Mouse (Mus musculus) naive thymus-derived CD4-positive, alpha-beta T cell, adult 2 months (primary cell): ENCODE results near the gene Gm12394.
"Not testable (repeated sequence)": the region's sequence is repeated elsewhere in the genome, so short reads cannot be mapped to it uniquely, and the experiment has no call there.

Source experiments
- DNase-seq: peaks from one replicate; pipeline ENCODE4 v3.0.0-alpha.2; 2011; ENCODE audit warnings: low read depth

The Gm12394 gene

GRCm38 (mm10) chr4:42856671-42857070 is at the start of gene Gm12394:
Gm12394 (minus strand) TSS chr4:42856771.
- DNase-seq: not testable (repeated sequence)

GRCm38 (mm10) chr4:42904966-42905365 is 48.4 kb upstream of the Gm12394 start:
- no peak for DNase-seq

GRCm38 (mm10) chr4:42904523-42904922 is 48.0 kb upstream of the Gm12394 start:
- no peak for DNase-seq

GRCm38 (mm10) chr4:42903942-42904341 is 47.4 kb upstream of the Gm12394 start:
- DNase-seq: no peak

- DNase-seq: no peak
Observed at GRCm38 (mm10) chr4:42902730-42903129, 46.2 kb upstream of the Gm12394 start.

GRCm38 (mm10) chr4:42902174-42902573 is 45.6 kb upstream of the Gm12394 start:
- DNase-seq: peak; percentile 31

GRCm38 (mm10) chr4:42900878-42901277 is 44.3 kb upstream of the Gm12394 start:
- no peak for DNase-seq

GRCm38 (mm10) chr4:42898914-42899313 is 42.3 kb upstream of the Gm12394 start:
- DNase-seq: no peak

GRCm38 (mm10) chr4:42895118-42895517 is 38.5 kb upstream of the Gm12394 start:
- DNase-seq: no peak

GRCm38 (mm10) chr4:42891176-42891575 is 34.6 kb upstream of the Gm12394 start:
- no peak for DNase-seq

GRCm38 (mm10) chr4:42888806-42889205 is 32.2 kb upstream of the Gm12394 start:
- DNase-seq: no peak

- no peak for DNase-seq
Observed at GRCm38 (mm10) chr4:42886926-42887325, 30.4 kb upstream of the Gm12394 start.

- no peak for DNase-seq
Observed at GRCm38 (mm10) chr4:42880677-42880948, 24.0 kb upstream of the Gm12394 start.

GRCm38 (mm10) chr4:42879829-42880676 is 23.5 kb upstream of the Gm12394 start:
- no peak for DNase-seq

- DNase-seq: no peak
Observed at GRCm38 (mm10) chr4:42877657-42878056, 21.1 kb upstream of the Gm12394 start.

GRCm38 (mm10) chr4:42876586-42877291 is 20.2 kb upstream of the Gm12394 start:
- peak; percentile 73 for DNase-seq

GRCm38 (mm10) chr4:42874134-42874533 is 17.6 kb upstream of the Gm12394 start, which contains the start of gene Fam205c:
Fam205c (minus strand) TSS chr4:42874234.
- DNase-seq: no peak

- no peak for DNase-seq
Observed at GRCm38 (mm10) chr4:42872746-42873435, 16.3 kb upstream of the Gm12394 start.

GRCm38 (mm10) chr4:42872151-42872550 is 15.6 kb upstream of the Gm12394 start:
- no peak for DNase-seq

- no peak for DNase-seq
Observed at GRCm38 (mm10) chr4:42870748-42871147, 14.2 kb upstream of the Gm12394 start.

- DNase-seq: no peak
Observed at GRCm38 (mm10) chr4:42868193-42868592, 11.6 kb upstream of the Gm12394 start.

GRCm38 (mm10) chr4:42867390-42867789 is 10.8 kb upstream of the Gm12394 start:
- no peak for DNase-seq

GRCm38 (mm10) chr4:42863487-42863886 is 6.9 kb upstream of the Gm12394 start:
- DNase-seq: not testable (repeated sequence)
